Mouse (Mus musculus) cerebral cortex, adult 2 months (tissue): ENCODE data around the gene Dexi.

Source experiments
- WGBS: fragments of 180-500 bp; shearing (Covaris S2); methylation state at CpG from one replicate; pipeline ENCODE4 v1.1.7; 2018; 5-methylcytosine and 5-hydroxymethylcytosine counted together

Gene Dexi

DNA sequence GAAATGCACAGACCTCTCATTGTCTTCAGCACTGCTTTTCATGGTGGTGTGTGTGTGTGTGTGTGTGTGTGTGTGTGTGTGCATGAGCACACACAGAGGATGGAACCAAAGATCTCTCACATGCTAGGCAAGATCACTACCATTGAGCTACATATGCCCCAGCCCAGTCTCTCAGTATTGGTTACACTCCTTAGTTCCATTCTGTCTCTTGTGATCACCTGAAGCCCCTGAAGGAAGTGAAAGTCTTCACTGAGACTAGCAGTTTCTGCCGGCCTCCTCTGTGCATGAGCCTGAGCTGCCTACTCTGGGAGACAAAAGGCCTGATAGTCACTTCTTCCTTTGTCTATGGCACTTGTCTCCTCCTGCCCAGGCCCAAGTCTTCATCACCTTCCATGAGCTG, 43.7 kb downstream of the Dexi start:
- 76% methylated on average over 1 of the region's 1 CpGs for WGBS

DNA sequence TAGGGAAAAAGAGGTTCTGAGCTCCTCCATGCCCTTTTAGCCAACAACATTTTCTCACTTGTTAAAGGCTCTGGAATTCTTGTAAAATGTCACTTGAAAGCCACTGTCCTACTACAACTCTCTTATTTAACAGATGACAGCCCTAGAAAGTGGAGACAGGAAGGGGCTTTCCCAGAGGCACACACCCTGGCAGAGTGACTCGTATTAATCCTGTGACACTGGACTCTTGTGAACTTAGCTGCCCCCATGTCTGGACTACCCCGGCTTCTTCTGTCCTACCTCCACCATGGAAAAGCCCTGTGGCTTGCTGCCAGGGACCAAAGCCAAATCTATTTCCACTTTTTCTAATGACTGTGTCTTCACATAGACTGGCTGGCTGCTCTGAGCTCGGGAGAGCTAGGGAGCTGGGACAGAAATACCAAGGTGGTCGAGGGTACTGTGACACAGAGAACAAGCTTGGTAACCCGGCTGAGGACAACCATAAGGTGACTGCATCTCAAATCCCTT, 44.7 kb downstream of the Dexi start:
- 46% methylated on average over 5 of the region's 5 CpGs for WGBS

DNA sequence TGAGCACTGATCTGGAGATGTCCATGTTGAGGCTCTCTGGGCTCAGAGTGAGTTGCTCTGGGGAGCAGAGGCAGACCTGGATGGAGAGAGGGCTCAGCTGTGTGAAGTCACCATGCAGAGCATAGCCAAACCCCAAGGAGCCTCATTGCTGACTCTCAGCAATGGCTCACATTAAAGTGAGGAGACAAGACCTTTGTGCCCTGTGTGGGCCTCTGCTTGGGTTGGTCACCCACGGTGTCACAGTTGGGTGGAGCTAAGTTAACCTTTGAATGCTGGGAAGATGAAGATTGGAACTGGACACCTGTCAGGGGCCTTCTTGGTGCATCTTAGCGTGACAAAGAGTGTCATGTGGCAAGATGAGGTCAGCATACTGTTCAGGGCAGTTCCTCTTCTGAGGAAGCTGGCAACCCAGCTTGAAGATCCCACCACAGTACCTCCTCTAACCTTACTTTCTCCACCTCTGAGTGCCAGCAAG, 47.0 kb downstream of the Dexi start:
- WGBS, result 68% methylated on average over 2 of the region's 2 CpGs

DNA sequence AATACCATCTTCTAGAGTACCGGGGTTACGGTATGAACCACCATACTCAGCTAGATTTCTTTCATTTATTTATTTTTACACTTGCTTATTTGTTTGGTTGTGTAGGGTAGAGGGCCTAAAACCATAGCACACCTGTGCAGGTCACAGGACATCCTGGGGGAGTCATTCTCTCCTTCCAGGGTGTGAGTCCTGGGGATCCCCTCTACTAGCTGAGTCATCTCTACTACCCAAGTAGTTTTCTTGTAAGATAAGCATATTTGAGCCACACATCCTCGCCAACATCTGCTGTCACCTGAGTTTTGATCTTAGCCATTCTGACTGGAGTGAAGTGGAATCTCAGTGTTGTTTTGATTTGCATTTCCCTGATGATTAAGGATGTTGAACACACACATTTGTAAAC, 50.3 kb downstream of the Dexi start:
- 95% methylated on average over 3 of the region's 3 CpGs for WGBS

DNA sequence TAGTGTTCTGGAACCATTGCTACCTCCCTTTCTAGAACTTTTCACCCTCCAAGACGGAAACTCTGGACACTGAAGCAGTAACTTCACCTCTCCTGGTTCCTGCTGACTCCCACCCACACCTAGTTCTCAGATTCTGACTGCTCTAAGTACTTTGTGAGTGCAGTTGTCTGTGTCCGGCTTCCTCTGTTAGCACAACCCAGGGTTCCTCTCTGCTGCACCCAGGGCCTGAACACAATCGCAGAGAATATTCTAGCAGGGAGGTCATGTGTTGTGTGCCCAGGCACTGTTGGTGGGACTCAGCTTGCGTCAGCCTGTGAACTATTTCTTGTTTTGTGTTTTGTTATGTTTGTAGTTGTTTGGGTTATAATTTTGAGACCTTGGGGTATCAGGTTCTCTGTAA, 51.1 kb downstream of the Dexi start:
- WGBS, result 91% methylated on average over 4 of the region's 4 CpGs

DNA sequence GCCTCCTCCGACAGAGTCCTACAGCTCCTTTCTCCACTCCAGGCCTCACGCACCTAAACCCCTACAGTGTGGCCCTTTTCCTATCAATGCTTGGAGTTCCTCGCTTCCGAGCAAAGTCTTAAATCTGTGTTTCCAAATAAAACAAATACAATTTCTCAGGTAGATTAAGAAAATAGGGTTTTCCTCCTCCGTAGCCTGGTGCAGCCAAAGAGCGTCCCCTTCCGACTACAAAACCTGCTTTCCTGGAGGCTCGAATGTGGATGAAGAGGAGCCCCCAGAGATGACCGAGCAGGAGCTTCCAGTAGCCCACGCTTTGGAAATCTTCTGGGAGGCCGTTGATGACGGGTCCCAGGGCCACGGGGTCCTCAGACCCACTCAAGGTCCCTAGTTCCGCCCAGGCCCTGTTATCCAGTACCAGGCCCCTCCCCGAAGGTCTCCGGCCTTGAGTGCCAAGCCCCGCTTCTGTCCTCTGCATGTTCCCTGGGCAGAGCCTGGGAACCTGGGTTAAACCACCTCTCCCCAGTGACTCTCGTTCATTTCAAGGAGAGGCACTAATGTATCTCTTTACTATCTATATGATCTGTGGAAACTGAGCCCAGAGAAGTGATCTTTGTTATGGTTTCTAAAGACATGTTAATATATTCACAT, 52.2 kb downstream of the Dexi start:
- WGBS, result 93% methylated on average over 18 of the region's 18 CpGs

DNA sequence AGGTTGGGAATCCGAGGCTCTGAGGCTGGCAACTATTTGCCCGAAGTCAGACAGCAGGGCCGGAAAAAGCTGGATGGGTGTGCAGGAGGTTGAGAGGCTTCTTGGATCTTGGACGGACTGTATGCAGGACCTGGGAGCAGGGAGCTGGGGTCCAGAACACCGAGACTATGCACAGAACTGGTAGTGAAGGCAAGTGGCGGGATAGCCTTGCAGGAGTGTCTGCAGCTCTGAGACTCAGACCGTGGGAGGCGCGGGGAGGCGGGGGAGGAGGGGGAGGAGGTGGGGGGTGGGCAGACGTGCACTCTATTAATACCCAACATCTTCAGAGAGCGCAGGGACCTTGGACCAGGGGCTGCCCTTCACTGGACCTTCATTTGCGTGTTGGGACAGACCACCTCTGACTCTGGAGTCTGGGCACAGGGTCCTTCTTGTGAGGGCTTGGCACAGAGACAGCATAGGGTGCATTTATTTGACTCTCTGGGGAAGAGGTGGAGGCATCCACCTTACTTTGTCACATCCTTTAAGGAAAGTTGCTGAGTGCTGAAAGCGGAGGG, 52.9 kb downstream of the Dexi start:
- 23% methylated on average over 12 of the region's 14 CpGs for WGBS

DNA sequence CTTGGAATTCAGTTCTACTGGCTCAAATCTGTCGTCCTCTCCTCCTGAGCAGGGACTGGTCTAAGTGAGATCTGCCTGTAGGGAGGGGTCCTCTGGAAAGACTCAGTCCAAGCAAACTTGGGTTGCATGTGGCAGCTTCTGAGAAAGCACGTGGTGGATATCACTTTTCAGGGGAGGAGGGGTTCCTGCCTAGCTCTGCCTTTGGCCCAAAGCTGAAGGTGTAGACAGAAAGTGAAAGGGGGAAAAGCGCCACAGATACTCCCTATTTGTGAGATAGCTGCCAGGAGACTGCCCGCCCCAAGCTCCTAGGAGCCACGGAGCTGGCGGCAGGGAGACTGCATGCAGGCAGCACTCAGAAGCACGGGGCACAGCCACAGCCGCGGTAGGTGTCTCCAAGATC, 53.4 kb downstream of the Dexi start:
- 12% methylated on average over 9 of the region's 9 CpGs for WGBS

DNA sequence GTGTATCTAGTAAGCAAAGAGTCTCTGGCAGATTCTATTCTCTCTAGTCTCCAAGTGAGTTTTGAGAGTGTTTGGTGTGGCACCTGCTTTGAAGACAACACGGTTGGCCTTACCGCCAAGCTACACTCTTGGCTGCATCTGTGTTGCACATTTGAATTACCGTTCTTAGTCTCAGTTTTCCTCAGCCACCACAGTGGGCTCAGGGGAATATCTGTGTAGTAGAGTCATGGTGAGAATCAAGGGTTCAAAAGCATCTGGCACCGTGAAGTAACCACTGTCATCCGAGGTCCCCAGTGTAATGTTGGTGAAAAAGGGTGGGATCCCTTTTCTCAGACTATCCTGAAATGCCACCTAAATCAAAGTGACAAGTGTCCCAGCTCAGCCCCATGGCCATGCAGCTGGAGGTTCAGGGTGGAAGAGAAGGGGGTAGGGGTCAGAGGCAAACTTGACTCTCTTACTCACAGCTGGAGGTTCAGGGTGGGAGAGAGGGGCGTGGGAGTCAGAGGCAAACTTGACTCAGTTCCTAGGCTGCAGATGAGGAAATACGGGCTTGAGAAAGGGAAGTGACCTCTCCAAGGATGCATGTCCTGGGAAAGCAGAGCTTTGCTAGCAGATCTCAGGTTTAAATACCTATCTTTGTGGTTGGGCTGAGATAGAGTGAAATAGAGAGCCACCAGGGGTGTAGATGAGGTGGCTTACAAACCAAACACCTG, 53.9 kb downstream of the Dexi start:
- 83% methylated on average over 7 of the region's 7 CpGs for WGBS

DNA sequence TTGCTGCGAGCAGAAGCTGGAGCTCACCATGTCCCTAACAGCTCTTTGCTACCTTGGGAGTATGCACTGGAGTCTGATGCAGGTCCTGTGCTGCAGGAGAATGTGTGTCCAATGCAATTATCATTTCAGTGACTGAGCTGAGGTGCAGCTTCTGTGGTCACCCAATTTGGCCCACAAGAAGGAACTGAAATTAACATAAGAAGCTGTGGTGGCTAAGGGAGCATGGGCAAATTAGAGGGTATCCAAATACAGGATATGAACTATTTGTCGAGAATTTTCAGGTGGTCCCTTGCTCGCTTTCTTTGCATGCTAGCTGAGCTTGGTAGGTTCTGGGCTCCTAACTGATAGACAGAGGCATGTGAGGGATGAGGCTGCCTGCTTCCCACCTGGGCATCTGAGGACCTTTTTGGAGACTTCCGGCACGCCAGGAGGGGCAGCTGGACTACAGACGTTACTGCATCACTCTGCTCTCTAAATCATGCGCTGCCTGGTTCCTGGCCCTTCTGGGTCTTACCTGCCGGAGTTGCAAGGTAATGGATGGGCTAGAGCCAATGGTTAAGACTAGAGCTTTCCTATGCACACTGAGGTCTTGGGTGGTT, 54.9 kb downstream of the Dexi start:
- 87% methylated on average over 8 of the region's 8 CpGs for WGBS

DNA sequence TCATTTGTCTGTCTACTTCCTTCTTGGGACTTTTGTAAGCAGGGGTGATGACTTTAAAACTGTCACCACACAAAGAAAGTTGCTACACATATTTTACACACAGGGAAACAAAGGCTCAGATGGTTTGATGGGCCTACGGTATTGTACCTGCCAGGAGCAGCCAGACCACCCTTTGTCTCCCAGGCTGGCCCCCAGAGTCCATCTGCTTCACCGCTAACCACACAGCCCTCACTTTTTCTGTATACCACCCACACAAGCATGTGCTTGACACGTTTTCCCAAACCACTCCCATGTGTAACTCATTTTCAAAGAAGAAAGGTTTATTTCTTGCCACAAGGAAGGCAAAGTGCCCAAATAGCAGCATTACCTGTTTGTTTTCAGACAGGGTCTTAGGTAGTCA, 55.9 kb downstream of the Dexi start:
- 47% methylated on average over 3 of the region's 3 CpGs for WGBS

DNA sequence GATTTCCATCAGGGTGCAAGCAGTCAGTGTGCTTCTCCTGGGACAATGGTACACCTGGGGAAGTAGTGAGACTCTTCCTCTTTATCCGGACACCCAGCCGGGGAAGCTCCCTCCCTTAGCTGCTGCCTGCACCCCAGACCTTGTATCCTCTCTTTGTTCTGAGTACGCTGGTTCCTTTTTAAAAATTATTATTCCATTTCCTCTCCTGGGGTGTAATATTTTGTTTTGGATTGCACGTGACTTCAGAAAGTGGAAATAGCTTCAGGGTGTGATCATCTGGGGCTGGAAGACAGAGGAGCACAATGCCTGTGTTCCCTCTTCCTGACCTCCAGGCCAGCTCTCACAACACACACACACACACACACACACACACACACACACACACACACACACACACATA, 60.5 kb downstream of the Dexi start:
- WGBS, result 64% methylated on average over 4 of the region's 4 CpGs

DNA sequence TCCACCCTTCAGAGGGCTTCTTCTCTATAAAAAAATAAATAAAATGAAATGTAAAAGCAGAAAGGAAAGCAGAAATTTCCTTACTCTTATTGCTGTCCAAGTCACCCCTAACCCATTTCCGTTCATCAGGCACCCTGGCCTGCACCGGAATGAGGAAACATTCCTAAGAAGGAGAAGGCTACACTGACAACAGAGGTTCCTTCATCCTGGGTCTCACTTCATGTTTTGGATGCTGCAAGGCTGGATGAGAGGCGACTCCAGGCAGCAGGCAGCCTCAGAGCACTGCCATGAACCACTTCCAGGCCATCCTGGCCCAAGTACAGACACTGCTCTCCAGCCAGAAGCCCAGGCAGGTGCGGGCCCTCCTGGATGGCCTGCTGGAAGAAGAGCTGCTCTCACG, 63.0 kb downstream of the Dexi start, which contains the start of gene Ciita:
Ciita (plus strand) TSS at position 203 of the 400 bp plus-strand sequence.
- 83% methylated on average over 5 of the region's 5 CpGs for WGBS

DNA sequence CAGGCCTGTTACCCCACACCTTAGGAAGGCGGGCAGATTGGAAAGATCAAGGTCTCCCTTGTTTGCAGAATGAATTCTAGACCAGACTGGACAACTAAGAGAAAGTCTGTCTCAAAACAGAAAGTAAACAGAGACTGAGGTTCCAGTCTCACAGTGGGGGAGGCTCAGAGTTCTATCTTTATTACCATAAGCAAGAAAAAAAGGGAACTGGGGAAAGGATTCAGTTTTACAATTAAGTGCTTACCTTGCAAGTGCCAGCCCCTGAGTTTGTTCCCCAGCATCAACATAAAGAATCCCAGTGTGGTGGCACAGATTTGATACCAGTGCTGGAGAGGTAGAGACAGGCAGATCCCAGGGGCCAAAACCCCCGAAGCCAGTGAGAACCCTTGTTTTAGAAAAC, 66.9 kb downstream of the Dexi start:
- WGBS, result 91% methylated on average over 2 of the region's 2 CpGs

DNA sequence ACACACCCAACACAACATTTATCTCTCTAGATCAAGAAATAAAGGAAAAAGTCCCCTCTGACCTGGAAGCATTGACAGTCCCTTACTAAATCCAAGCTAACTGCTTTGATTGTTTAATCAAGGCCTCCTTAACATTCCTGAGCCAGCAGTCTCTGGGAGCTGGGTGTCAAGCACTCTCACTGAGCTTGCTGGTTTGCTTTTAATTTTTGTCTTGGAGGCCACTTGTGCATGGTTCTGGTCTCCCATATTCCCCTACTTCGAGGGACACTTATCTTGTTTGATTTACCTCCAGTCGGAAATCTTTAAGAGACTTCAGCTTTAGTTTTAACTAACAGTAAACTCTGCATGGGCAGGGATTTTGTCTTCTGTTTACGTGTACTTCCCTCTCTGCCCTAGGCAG, 67.9 kb downstream of the Dexi start:
- WGBS, result 82% methylated on average over 3 of the region's 3 CpGs

DNA sequence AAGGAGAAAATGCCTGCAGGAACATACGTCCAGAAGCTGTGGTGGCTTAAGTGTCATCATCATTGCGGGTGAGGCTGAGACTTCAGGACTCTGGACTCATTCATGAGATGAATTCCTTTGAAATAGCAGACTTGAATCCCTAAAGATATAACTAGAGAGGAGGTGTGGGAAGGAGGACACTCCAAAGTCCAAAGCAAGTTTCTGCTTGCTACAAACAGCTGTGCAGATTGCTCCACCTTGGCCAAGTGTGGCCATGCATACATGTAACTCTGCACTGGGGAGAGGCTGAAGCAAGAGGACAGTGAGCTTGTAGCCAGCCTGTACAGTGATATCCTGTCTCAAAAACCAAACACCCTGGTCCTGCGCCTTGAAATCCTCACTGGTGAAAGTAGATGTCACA, 70.9 kb downstream of the Dexi start:
- 97% methylated on average over 3 of the region's 3 CpGs for WGBS

DNA sequence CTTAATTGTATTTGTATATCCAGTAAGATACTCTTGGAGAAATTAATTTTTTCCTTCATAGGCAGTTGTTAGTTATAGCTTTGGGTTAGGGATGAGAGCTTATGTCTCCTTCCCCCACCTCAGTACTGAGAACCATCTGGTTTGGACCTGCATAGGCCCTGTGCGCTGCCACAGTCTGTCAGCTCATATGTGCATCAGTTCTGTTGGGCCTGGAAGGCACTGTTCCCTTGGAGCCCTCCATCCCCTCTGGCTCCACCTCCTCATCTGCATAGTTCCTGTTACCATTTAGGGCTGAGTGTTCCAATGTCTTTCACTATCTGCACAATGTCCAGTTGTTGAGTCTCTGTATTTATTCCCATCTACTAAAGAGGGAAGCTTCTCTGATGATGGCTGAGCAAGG, 74.7 kb downstream of the Dexi start:
- 72% methylated on average over 1 of the region's 1 CpGs for WGBS

DNA sequence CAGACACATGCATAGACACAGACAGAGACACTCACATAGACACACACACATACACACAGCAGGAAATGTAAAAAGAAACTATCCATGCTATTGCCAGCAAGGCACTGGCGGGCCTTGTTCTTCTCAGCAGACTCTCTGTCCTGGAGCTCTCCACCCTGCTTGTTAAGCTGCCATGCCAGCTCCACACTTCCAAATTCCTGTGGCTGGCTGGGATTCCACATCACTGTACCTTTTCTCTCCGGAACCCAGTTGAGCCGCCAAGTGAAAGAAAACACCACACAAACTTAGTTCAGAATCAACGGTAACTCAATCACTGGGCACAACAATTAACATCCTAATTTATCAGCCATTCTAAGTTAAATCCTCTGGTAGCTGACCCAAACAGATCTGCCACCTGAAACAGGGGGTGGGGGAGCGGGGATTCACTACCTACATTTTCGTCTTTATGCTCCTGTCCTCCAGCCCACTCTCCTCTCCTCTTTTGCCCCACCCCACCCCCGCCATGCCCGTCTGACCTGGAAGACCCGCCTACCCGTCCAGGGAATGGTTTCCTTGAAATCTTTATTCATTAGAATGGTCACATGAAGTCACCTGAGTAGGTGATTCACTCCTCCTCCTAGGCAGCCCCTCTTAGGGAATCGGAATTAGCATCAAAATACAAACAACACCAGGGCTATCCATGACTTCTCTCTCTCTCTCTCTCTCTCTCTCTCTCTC, 75.3 kb downstream of the Dexi start:
- WGBS, result 43% methylated on average over 11 of the region's 11 CpGs

DNA sequence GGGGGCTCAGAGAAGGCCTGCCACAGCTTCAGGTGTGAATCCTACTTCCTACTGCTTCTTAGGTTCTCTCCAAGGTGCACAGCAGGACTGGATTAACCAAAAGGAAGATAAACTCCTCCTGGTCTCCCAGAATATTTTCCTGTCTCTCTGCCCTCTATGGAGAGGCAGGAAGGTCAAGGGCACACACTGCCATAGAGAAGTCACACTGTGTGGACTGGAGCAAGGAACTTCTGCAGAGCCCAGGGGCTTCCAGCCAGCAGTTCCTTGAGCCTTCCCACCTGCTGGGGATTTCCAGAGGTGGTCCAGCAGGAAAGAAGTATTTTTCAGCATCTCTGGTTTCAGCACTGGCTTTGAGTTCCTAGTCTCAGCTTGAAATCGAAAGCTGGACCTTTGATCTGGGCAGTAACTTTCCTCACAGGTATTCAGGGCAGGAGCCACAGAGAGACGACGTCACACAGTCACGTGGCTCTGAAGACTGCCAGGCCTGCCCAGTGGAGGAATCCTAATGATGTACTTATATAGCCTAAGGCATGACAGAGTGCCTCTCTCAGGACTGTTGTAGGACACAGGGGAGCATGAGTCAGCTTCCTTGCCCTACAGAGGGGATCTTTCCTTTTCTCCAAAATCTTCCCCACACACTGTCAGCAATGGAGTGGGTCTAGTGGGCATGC, 77.7 kb downstream of the Dexi start:
- 46% methylated on average over 4 of the region's 4 CpGs for WGBS

DNA sequence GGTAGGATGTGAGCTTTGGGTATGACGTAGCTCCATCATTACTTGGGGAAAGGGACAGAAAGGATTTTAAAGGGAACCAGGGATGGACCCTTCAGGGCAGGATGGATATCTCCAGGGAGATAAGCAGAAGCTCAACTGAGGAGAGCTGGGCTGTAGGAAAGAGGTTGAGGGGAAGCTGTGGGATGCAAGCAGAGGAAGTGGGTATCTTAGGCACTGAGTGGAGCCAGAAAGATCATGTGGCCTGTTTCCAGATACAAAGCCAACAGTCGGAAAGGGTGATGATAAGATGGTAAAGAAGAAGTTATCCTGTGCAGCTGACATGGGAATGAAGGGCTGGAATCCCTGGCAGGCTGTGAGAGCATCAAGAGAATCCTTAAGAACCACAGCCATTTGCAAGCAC, 81.7 kb downstream of the Dexi start:
- WGBS, result 93% methylated on average over 2 of the region's 2 CpGs

DNA sequence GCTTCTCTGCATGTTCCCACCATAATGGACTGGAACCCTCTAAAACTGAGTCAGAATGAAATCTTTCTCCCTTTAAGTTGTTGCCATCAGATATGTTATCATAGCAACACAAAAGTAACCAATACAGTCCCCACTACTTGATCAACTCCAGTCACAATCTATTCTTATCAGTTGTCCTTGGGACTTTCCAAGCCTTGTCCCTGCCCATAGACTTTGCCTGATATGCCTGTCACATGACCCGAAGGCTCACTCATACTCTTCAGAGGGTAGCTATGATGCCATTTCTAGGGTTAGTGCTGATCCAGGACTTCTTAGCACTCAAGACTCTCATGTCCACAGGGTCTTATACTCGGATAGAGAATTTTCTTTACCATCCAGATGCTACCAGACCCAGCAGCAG, 82.7 kb downstream of the Dexi start:
- WGBS, result 88% methylated on average over 2 of the region's 2 CpGs
